21 mouse cellular contexts compared by ENCODE assay signal in the genomic region with DNA sequence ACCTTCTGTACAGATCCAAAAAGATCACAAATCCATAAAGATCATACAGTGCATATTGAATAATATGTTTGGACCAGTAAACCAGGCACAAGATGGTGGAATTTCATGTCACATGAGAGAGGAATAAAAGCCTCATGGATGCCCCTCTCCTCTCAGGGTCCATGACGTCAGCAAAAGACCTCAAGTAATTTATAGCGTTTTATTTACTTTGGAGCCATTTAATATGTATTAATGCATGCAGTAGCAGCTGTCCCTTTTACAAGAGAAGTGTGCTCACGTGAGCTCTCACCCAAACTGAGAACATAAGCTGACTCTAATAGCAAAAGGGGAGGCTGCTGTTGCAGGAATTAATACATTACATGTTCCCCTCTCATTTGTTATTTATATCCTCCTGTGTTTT.
A peak's percentile ranks its signal among the peaks of the same experiment; 100 is the strongest.
DNase-seq lines count a peak whose midpoint lies in the region; ATAC-seq and TF ChIP-seq lines count a peak whose summit lies in the region.
"Had no signal": no experiment of that assay in that cellular context is flagged by ENCODE, and none has a peak within 500 bp of the region (broad histone marks: within the 10 kb centered on the region; RNA-seq: fewer than 3 reads in every experiment).

No protein-coding gene starts in this region.

- TF ChIP-seq EP300 in lung, postnatal 0 days (IDR thresholded peaks at IDR 0.05): no peak

- 0 out of 2 replicates have a peak overlapping the region, but pooled peaks have one; percentile 5 for H3K27ac ChIP-seq in hindbrain, embryonic 12.5 days
- no peak overlapping the region for H3K27ac ChIP-seq in hindbrain, embryonic 14.5 days
- H3K27ac ChIP-seq in midbrain, embryonic 14.5 days (replicated peaks; ENCODE audit: low read depth, low read length): no peak overlapping the region
- no peak overlapping the region for H3K27ac ChIP-seq in lung, postnatal 0 days (ENCODE audit: low read length)
- H3K27ac ChIP-seq: kidney, postnatal 0 days; limb, embryonic 15.5 days; liver, embryonic 15.5 days had no signal

- ATAC-seq in hindbrain, embryonic 12.5 days (ENCODE audit: low FRiP score): peak; percentile 85
- no peak for ATAC-seq in hindbrain, embryonic 14.5 days (ENCODE audit: low FRiP score)
- ATAC-seq in midbrain, embryonic 14.5 days (ENCODE audit: low FRiP score, low TSS enrichment): peak; percentile 68; the same call in 1 of the 2 replicates
- ATAC-seq in lung, postnatal 0 days: no peak
- no peak for ATAC-seq in megakaryocyte, adult 5-6 weeks (ENCODE audit: poor library complexity, severe bottlenecking)

- H3K36me3 ChIP-seq in hindbrain, embryonic 12.5 days: no peaks in the 10 kb centered on the region
- H3K36me3 ChIP-seq in hindbrain, embryonic 14.5 days (replicated peaks; ENCODE audit: control insufficient read depth, insufficient read depth): no peaks in the 10 kb centered on the region
- H3K36me3 ChIP-seq in midbrain, embryonic 14.5 days (ENCODE audit: control insufficient read depth, insufficient read depth, low read length): no peaks in the 10 kb centered on the region
- H3K36me3 ChIP-seq in lung, postnatal 0 days (ENCODE audit: insufficient read depth, low read length): no peaks in the 10 kb centered on the region
- H3K36me3 ChIP-seq: heart, embryonic 12.5 days; limb, embryonic 15.5 days; liver, embryonic 15.5 days had no signal

- no peak for TF ChIP-seq CTCF in brain, embryonic 14.5 days (IDR thresholded peaks at IDR 0.05; ENCODE audit: borderline replicate concordance, extremely low read depth, insufficient read depth, insufficient read length)
- no peak for TF ChIP-seq CTCF in lung, postnatal 0 days (IDR thresholded peaks at IDR 0.05)

- H3K27me3 ChIP-seq in hindbrain, embryonic 12.5 days: no peaks in the 10 kb centered on the region
- no peaks in the 10 kb centered on the region for H3K27me3 ChIP-seq in hindbrain, embryonic 14.5 days (ENCODE audit: control insufficient read depth, insufficient read depth, low read length)
- H3K27me3 ChIP-seq in midbrain, embryonic 14.5 days (ENCODE audit: control insufficient read depth, insufficient read depth, low read length): no peaks in the 10 kb centered on the region
- no peaks in the 10 kb centered on the region for H3K27me3 ChIP-seq in lung, postnatal 0 days (replicated peaks; ENCODE audit: insufficient read depth, low read length)
- H3K27me3 ChIP-seq: heart, embryonic 12.5 days; limb, embryonic 15.5 days; liver, embryonic 15.5 days; megakaryocyte, embryonic 14.5 days had no signal

- H3K4me1 ChIP-seq in hindbrain, embryonic 12.5 days: no peaks in the 10 kb centered on the region
- no peaks in the 10 kb centered on the region for H3K4me1 ChIP-seq in hindbrain, embryonic 14.5 days (replicated peaks; ENCODE audit: control insufficient read depth, insufficient read depth, low read length)
- H3K4me1 ChIP-seq in midbrain, embryonic 14.5 days (ENCODE audit: control insufficient read depth, insufficient read depth, low read length): 0 out of 2 replicates have a peak, but pooled peaks cover 4% of the 10 kb centered on the region
- H3K4me1 ChIP-seq in lung, postnatal 0 days (ENCODE audit: insufficient read depth, low read depth, low read length): no peaks in the 10 kb centered on the region
- H3K4me1 ChIP-seq: heart, embryonic 12.5 days; limb, embryonic 15.5 days; liver, embryonic 15.5 days; megakaryocyte, embryonic 14.5 days had no signal

- no peak overlapping the region for H3K4me2 ChIP-seq in hindbrain, embryonic 12.5 days (replicated peaks)
- no peak overlapping the region for H3K4me2 ChIP-seq in hindbrain, embryonic 14.5 days (replicated peaks)
- no peak overlapping the region for H3K4me2 ChIP-seq in midbrain, embryonic 14.5 days (ENCODE audit: low read length)
- no peak overlapping the region for H3K4me2 ChIP-seq in lung, postnatal 0 days (replicated peaks; ENCODE audit: low read depth, low read length)
- H3K4me2 ChIP-seq: heart, embryonic 12.5 days; limb, embryonic 15.5 days; liver, embryonic 15.5 days had no signal

- 31% methylated on average over 3 of the region's 3 CpGs for WGBS in hindbrain, embryonic 12.5 days
- WGBS in hindbrain, embryonic 14.5 days: 20% methylated on average over 3 of the region's 3 CpGs
- WGBS in midbrain, embryonic 14.5 days: 6% methylated on average over 3 of the region's 3 CpGs
- 50% methylated on average over 3 of the region's 3 CpGs for WGBS in lung, postnatal 0 days

- H3K9me3 ChIP-seq in hindbrain, embryonic 12.5 days (replicated peaks): no peaks in the 10 kb centered on the region
- no peaks in the 10 kb centered on the region for H3K9me3 ChIP-seq in hindbrain, embryonic 14.5 days (ENCODE audit: control insufficient read depth, low read length)
- no peaks in the 10 kb centered on the region for H3K9me3 ChIP-seq in midbrain, embryonic 14.5 days (ENCODE audit: control insufficient read depth, low read length)
- H3K9me3 ChIP-seq in lung, postnatal 0 days (ENCODE audit: low read length): no peaks in the 10 kb centered on the region
- H3K9me3 ChIP-seq: heart, embryonic 12.5 days; limb, embryonic 15.5 days; liver, embryonic 15.5 days; megakaryocyte, embryonic 14.5 days had no signal

- H3K9ac ChIP-seq in hindbrain, embryonic 12.5 days: no peak overlapping the region
- no peak overlapping the region for H3K9ac ChIP-seq in hindbrain, embryonic 14.5 days
- no peak overlapping the region for H3K9ac ChIP-seq in midbrain, embryonic 14.5 days (replicated peaks; ENCODE audit: low read length)
- H3K9ac ChIP-seq in lung, postnatal 0 days (replicated peaks; ENCODE audit: low read depth): no peak overlapping the region
- H3K9ac ChIP-seq: heart, embryonic 12.5 days; limb, embryonic 15.5 days; liver, embryonic 15.5 days had no signal

- no peak for TF ChIP-seq POLR2A in brain, embryonic 14.5 days (IDR thresholded peaks at IDR 0.05; ENCODE audit: borderline replicate concordance, extremely low read depth, insufficient read depth, insufficient read length, poor library complexity, severe bottlenecking)

- no peak overlapping the region for H3K4me3 ChIP-seq in hindbrain, embryonic 12.5 days
- no peak overlapping the region for H3K4me3 ChIP-seq in hindbrain, embryonic 14.5 days (replicated peaks; ENCODE audit: low read length)
- no peak overlapping the region for H3K4me3 ChIP-seq in midbrain, embryonic 14.5 days (replicated peaks; ENCODE audit: low read depth, low read length)
- H3K4me3 ChIP-seq in lung, postnatal 0 days (ENCODE audit: low read depth, low read length): no peak overlapping the region
- H3K4me3 ChIP-seq: heart, embryonic 12.5 days; limb, embryonic 15.5 days; liver, embryonic 15.5 days; megakaryocyte, embryonic 14.5 days had no signal

- DNase-seq in hindbrain, embryonic 14.5 days (ENCODE audit: low spot score): no peak
- DNase-seq in brain, embryonic 14.5 days (ENCODE audit: low read depth): peak; percentile 88
- DNase-seq in embryo, embryonic 11 days: peak; percentile 49
- DNase-seq in midbrain, embryonic 14.5 days: peak; percentile 65
- DNase-seq in lung, postnatal 0 days (ENCODE audit: low spot score): no peak
- DNase-seq: adrenal gland, adult 2 months; cerebellum, adult 9-10 months; gastrocnemius, postnatal 10 days; heart, adult 11 months; heart, postnatal 14 days; kidney, adult 18-20 months; layer of hippocampus, postnatal 36 days; right cerebral cortex, postnatal 25 days; thymus, postnatal 36 days had no signal

Comparison
In these comparisons a context has a peak if more than half of its experiments do, and no peak if none do; other contexts are left out.
1. ATAC-seq: peak in hindbrain, embryonic 12.5 days (single experiment) and midbrain, embryonic 14.5 days (single experiment); none in hindbrain, embryonic 14.5 days (single experiment), lung, postnatal 0 days (single experiment) and megakaryocyte, adult 5-6 weeks (single experiment).
2. DNase-seq: peak in brain, embryonic 14.5 days (single experiment), embryo, embryonic 11 days (single experiment) and midbrain, embryonic 14.5 days (single experiment); none in hindbrain, embryonic 14.5 days (single experiment) and lung, postnatal 0 days (single experiment).